Mouse (Mus musculus) midbrain, embryonic 11.5 days (tissue): Measurements from ENCODE around the gene 4933434E20Rik. TPM values are rescaled to one million over a fixed set of nuclear protein-coding genes. Genes with fewer than 3 reads are reported as not detected.
A peak's percentile ranks its signal among the peaks of the same experiment; 100 is the strongest.

Experiments used
- ATAC-seq: fragments of 200-750 bp; cut with Nextera tagmentation; 2 replicates; pipeline ENCODE4 v1.8.0; 2017; ENCODE audit warnings: moderate TSS enrichment, moderate library complexity; ENCODE audit not compliant: low FRiP score
- DNase-seq: peaks from one replicate; pipeline ENCODE4 v3.0.0; 2015; ENCODE audit warnings: low spot score; ENCODE audit errors: missing footprints
- H3K27ac ChIP-seq: fragments of 300-500 bp; sonication (generic); 2 replicates; pipeline ENCODE4 v1.5.1; 2014; ENCODE audit warnings: low read depth, low read length
- H3K27me3 ChIP-seq: fragments of 300-500 bp; sonication (generic); 2 replicates; pipeline ENCODE4 v1.6.1; 2014; ENCODE audit warnings: mild to moderate bottlenecking, low read length, moderate library complexity, mixed read lengths; ENCODE audit not compliant: control insufficient read depth, insufficient read depth
- H3K36me3 ChIP-seq: fragments of 300-500 bp; sonication (generic); 2 replicates; pipeline ENCODE4 v1.6.1; 2014; ENCODE audit warnings: mild to moderate bottlenecking, low read length, moderate library complexity, mixed read lengths; ENCODE audit not compliant: control insufficient read depth, insufficient read depth
- H3K4me1 ChIP-seq: fragments of 300-500 bp; sonication (generic); 2 replicates; pipeline ENCODE4 v1.6.1; 2014; ENCODE audit warnings: low read length; ENCODE audit not compliant: control insufficient read depth, insufficient read depth
- H3K4me2 ChIP-seq: fragments of 300-500 bp; sonication (generic); 2 replicates; pipeline ENCODE4 v1.6.1; 2014; ENCODE audit warnings: mild to moderate bottlenecking, moderate library complexity
- H3K4me3 ChIP-seq: fragments of 300-500 bp; sonication (generic); 2 replicates; pipeline ENCODE4 v1.5.1; 2014; ENCODE audit warnings: low read depth, low read length
- H3K9ac ChIP-seq: fragments of 300-500 bp; sonication (generic); 2 replicates; pipeline ENCODE4 v1.6.1; 2014; ENCODE audit warnings: low read length
- H3K9me3 ChIP-seq: fragments of 300-500 bp; sonication (generic); 2 replicates; pipeline ENCODE4 v1.6.1; 2016; ENCODE audit warnings: low read length; ENCODE audit not compliant: control insufficient read depth
- WGBS: fragments of 180-500 bp; shearing (Covaris S2); extraction: QIAGEN DNeasy Blood & Tissue Kit; methylation state at CpG from one replicate; pipeline ENCODE4 v1.1.7; 2014; 5-methylcytosine and 5-hydroxymethylcytosine counted together
- polyA plus RNA-seq: library from polyadenylated mRNA; unstranded; fragments of >200 nt; fragmentation: Nextera tagmentation; extraction: Ambion mirVana; gene quantifications from 2 replicates; pipeline ENCODE4 v1.2.1, GENCODE M21; 2014

The 4933434E20Rik gene
- polyA plus RNA-seq = 207 and 227 TPM in 2 replicates

GRCm38 (mm10) chr3:90051441-90052350 lies at the start of gene 4933434E20Rik:
4933434E20Rik (plus strand) TSS chr3:90051636.
- DNase-seq (peak; percentile 94), ATAC-seq (peak; percentile 81)
- Histone ChIP-seq H3K27me3 (no peaks in the 10 kb centered on the region), H3K4me2 (peak within 1 kb of the TSS; percentile 75), H3K27ac (peak within 1 kb of the TSS; percentile 89), H3K4me3 (peak within 1 kb of the TSS; percentile 91), H3K9ac (peak within 1 kb of the TSS; percentile 94), H3K4me1 (peaks cover 22% of the 10 kb centered on the region), H3K9me3 (no peaks in the 10 kb centered on the region), H3K36me3 (peaks cover 6% of the 10 kb centered on the region)
- WGBS = under 1% methylated on average over 38 of the region's 43 CpGs

- peaks cover 14% of the 10 kb centered on the region for H3K36me3 ChIP-seq
These were observed 47.2 kb upstream of the 4933434E20Rik start for GRCm38 (mm10) chr3:90004091-90004796.

GRCm38 (mm10) chr3:90010291-90010690 lies 41.1 kb upstream of the 4933434E20Rik start:
- Histone ChIP-seq H3K9ac (no peak overlapping the region), H3K36me3 (peaks cover 39% of the 10 kb centered on the region), H3K27me3 (no peaks in the 10 kb centered on the region), H3K9me3 (no peaks in the 10 kb centered on the region), H3K4me1 (no peaks in the 10 kb centered on the region), H3K27ac (no peak overlapping the region), H3K4me2 (no peak overlapping the region), H3K4me3 (no peak overlapping the region)
- ATAC-seq (no peak), DNase-seq (no peak)
- 95% methylated on average over 2 of the region's 2 CpGs for WGBS

More at GRCm38 (mm10) chr3:90004091-90004796, 47.2 kb upstream of the 4933434E20Rik start:
- DNase-seq (no peak), ATAC-seq (no peak)
- H3K4me1 ChIP-seq = no peaks in the 10 kb centered on the region; the same call in 1 of the 2 replicates
- no peak overlapping the region for H3K4me3 ChIP-seq
- WGBS = 82% methylated on average over 3 of the region's 3 CpGs
- no peak overlapping the region for H3K4me2 ChIP-seq
- H3K9me3 ChIP-seq = no peaks in the 10 kb centered on the region
- no peak overlapping the region for H3K9ac ChIP-seq
- no peaks in the 10 kb centered on the region for H3K27me3 ChIP-seq
- no peak overlapping the region for H3K27ac ChIP-seq

GRCm38 (mm10) chr3:90016626-90017025 lies 34.8 kb upstream of the 4933434E20Rik start:
- Histone ChIP-seq H3K4me3 (no peak overlapping the region), H3K9me3 (no peaks in the 10 kb centered on the region), H3K4me2 (no peak overlapping the region), H3K36me3 (peaks cover 49% of the 10 kb centered on the region), H3K4me1 (no peaks in the 10 kb centered on the region), H3K27ac (no peak overlapping the region), H3K27me3 (no peaks in the 10 kb centered on the region), H3K9ac (no peak overlapping the region)
- 94% methylated on average over 4 of the region's 4 CpGs for WGBS
- ATAC-seq = no peak
- DNase-seq = no peak

GRCm38 (mm10) chr3:90034653-90035052 lies 16.8 kb upstream of the 4933434E20Rik start:
- 88% methylated on average over 2 of the region's 2 CpGs for WGBS
- ATAC-seq (no peak), DNase-seq (no peak)
- H3K36me3 ChIP-seq = peaks cover 19% of the 10 kb centered on the region
- no peaks in the 10 kb centered on the region for H3K27me3 ChIP-seq
- H3K4me2 ChIP-seq = no peak overlapping the region
- H3K4me1 ChIP-seq = no peaks in the 10 kb centered on the region
- H3K27ac ChIP-seq = no peak overlapping the region
- H3K9ac ChIP-seq = no peak overlapping the region
- no peak overlapping the region for H3K4me3 ChIP-seq
- H3K9me3 ChIP-seq = no peaks in the 10 kb centered on the region

GRCm38 (mm10) chr3:90036263-90036662 lies 15.2 kb upstream of the 4933434E20Rik start:
- Histone ChIP-seq H3K4me3 (no peak overlapping the region), H3K4me1 (no peaks in the 10 kb centered on the region), H3K9ac (no peak overlapping the region), H3K27ac (no peak overlapping the region), H3K36me3 (peaks cover 16% of the 10 kb centered on the region), H3K4me2 (no peak overlapping the region), H3K27me3 (no peaks in the 10 kb centered on the region), H3K9me3 (no peaks in the 10 kb centered on the region)
- ATAC-seq = no peak
- 97% methylated on average over 1 of the region's 1 CpGs for WGBS
- no peak for DNase-seq

DNA sequence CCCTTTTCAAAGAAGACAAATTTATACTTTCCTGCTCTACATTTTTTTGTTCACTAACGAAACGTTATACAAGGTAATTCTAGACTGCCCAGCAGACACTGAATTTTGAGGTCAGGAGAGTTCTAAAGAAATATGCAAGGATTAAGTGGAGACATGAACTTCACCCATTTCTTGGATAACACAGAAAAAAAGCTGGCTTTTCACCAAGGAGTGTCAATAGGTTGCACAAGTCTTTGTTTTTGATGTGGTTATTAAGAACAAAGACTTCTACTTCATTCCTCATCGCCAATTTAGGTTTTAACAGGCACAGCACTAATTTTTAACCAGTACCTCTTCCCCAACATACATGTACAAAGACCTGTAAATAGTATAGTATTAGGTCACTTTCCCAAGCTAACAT lies 1.7 kb upstream of the 4933434E20Rik start:
- Histone ChIP-seq H3K9ac (no peak overlapping the region), H3K4me1 (peaks cover 22% of the 10 kb centered on the region), H3K36me3 (peaks cover 6% of the 10 kb centered on the region; the same call in 1 of the 2 replicates), H3K4me2 (no peak overlapping the region), H3K27me3 (no peaks in the 10 kb centered on the region), H3K4me3 (no peak overlapping the region), H3K9me3 (no peaks in the 10 kb centered on the region), H3K27ac (no peak overlapping the region)
- ATAC-seq = no peak
- no peak for DNase-seq
- 80% methylated on average over 3 of the region's 3 CpGs for WGBS

- Histone ChIP-seq H3K9me3 (no peaks in the 10 kb centered on the region), H3K9ac (peak within 1 kb of the TSS; percentile 94), H3K4me2 (peak within 1 kb of the TSS; percentile 75), H3K4me3 (peak within 1 kb of the TSS; percentile 91), H3K27me3 (no peaks in the 10 kb centered on the region), H3K36me3 (peaks cover 6% of the 10 kb centered on the region), H3K27ac (peak within 1 kb of the TSS; percentile 93), H3K4me1 (peaks cover 22% of the 10 kb centered on the region)
- DNase-seq (peak; percentile 100), ATAC-seq (peak; percentile 96)
- WGBS = under 1% methylated on average over 68 of the region's 81 CpGs
These were observed 1.2 kb downstream of the 4933434E20Rik start, which contains the start of gene Ubap2l for GRCm38 (mm10) chr3:90052351-90053241. Ubap2l (minus strand) TSS chr3:90052628.
